Mouse (Mus musculus) lung, adult 2 months (tissue): ENCODE measurements at regions not wholly inside any gene's neighbourhood (a gene's known extent, or its start where the extent isn't known, plus 50 kb on each side); places are given as distances from the start of the nearest gene placed in this dataset.

Experiments used
- DNase-seq: peaks from one replicate; pipeline ENCODE4 v3.0.0; 2022
- H3K4me1 ChIP-seq: fragments of 200-500 bp; 2 replicates; pipeline ENCODE4 v1.6.1; 2011; ENCODE audit warnings: low read length; ENCODE audit not compliant: control insufficient read depth, insufficient read depth
- H3K4me3 ChIP-seq: fragments of 200-500 bp; replicated peaks from 2 replicates; pipeline ENCODE3; 2011; ENCODE audit warnings: low read depth, mild to moderate bottlenecking, control low read depth, low read length; ENCODE audit errors: extremely low read depth
- CTCF ChIP-seq: fragments of 200-500 bp; IDR thresholded peaks from 2 replicates; pipeline ENCODE4 v1.5.1; 2011; ENCODE audit warnings: mild to moderate bottlenecking, low read length, control low read depth; ENCODE audit not compliant: insufficient read depth
- POLR2A ChIP-seq: fragments of 200-500 bp; IDR thresholded peaks from 2 replicates; pipeline ENCODE4 v1.6.1; 2011; ENCODE audit warnings: low read depth, mild to moderate bottlenecking, control low read depth, low read length, borderline replicate concordance; ENCODE audit errors: extremely low read depth
- WGBS: fragments of 180-500 bp; shearing (Covaris S2); methylation state at CpG from one replicate; pipeline ENCODE4 v1.1.7; 2018; 5-methylcytosine and 5-hydroxymethylcytosine counted together

DNA sequence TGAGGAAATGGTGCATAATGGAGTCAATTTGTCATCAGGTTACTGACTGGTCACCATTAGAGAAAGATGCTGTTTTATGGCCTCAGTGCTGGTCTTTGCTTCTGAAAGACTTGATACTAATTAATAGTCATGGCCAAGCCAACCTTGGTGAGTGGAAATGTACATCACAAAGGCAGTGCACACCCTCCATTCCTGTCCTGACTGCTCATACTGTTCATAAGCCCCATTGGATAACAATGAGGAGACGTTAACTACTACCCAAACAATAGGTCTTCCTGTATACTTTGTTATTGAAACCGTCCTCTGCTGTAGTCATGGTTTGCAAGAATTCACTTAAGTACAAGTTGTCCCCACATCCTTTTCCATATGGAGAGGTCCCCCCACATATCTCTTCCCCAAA lies 605.8 kb upstream of the Slc35b3 start:
- no peaks in the 10 kb centered on the region for H3K4me1 ChIP-seq
- no peak for DNase-seq
- no peak overlapping the region for H3K4me3 ChIP-seq
- no peak for TF ChIP-seq POLR2A
- no peak for TF ChIP-seq CTCF
- 57% methylated on average over 2 of the region's 2 CpGs for WGBS

DNA sequence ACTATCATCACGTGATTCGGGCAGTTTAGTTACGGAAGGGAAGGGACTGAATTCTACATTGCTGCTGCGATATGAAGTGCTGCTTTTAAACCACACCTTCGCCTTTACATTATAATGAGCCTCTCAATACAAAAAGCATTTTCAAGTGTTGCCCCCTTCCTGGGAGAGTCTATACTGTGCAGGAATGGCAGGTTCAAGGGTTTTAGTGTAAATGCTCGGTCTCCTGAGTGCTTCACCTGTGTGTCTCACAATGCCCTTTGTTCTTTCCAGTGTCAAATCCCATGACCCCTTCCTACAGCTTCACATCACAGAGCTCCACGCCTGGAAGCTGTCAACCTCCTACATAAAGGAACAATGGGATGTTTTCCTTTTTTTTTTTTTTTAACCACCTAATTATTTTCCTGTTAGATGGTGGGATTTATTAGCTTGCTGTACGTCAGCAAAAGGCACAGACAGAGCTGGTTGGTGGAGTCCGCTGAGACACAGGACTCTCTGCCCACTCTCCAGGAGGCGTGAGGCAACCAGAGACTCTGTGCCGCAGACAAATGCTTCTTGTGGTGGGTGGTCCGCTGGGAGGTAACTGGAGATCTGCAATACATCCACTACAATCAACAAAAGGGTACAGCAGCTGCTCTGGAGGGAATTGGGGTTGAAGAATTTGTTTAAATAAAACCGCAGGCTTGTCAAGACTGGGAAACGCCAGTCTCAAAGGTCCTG lies 577.2 kb upstream of the Slc35b3 start:
- 40% methylated on average over 14 of the region's 14 CpGs for WGBS
- DNase-seq, result no peak
- no peak for TF ChIP-seq CTCF
- no peak for TF ChIP-seq POLR2A

DNA sequence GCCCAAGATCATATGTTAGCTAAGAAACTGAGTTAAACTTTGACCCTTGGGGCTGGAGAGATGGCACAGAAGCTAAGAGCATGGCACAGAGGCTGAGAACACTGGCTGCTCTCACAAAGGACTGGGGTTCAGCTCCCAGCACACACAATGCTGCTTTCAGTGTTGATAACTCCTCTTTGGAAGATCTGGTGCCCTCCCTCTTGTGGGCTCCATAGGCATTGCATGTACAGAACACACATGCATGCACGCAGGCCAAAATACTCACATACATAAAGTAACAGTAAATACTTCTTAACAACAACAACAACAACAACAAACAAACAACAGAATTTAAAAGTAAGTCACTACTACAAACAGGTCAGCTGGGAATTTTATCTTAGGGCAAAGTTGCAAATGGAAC lies 565.8 kb upstream of the Slc35b3 start:
- Histone ChIP-seq H3K4me1 (no peaks in the 10 kb centered on the region), H3K4me3 (no peak overlapping the region)
- WGBS, result 83% methylated on average over 1 of the region's 1 CpGs
- TF ChIP-seq CTCF (0 out of 2 replicates have a peak, but pooled peaks have one; percentile 10), POLR2A (no peak)
- DNase-seq, result no peak

More for the DNA sequence above, 577.2 kb upstream of the Slc35b3 start:
- no peak overlapping the region for H3K4me3 ChIP-seq
- no peaks in the 10 kb centered on the region for H3K4me1 ChIP-seq

DNA sequence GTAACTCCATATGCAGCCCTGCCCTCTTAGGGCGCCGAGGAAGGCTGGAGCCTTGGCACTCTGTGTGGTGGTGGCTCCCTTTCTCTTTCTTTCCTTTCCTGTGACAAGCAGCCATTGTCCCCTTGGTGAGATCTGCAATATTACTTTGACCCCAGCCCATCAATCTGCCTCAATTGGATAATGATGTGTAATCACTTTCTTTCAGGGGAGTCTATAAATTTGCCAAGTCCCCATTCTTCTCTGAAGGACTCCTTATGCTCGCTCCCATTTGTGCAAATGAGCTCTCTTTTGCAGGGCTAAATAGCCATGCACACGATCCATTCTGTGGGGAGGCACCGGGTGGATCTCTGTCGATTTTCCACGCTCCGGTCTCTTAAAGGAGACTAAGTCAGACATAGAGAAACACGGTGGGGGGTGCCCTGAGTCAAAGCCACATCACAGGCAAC lies 563.2 kb upstream of the Slc35b3 start:
- Histone ChIP-seq H3K4me3 (no peak overlapping the region), H3K4me1 (no peaks in the 10 kb centered on the region)
- no peak for DNase-seq
- TF ChIP-seq CTCF (no peak), POLR2A (no peak)
- WGBS, result 80% methylated on average over 9 of the region's 9 CpGs

DNA sequence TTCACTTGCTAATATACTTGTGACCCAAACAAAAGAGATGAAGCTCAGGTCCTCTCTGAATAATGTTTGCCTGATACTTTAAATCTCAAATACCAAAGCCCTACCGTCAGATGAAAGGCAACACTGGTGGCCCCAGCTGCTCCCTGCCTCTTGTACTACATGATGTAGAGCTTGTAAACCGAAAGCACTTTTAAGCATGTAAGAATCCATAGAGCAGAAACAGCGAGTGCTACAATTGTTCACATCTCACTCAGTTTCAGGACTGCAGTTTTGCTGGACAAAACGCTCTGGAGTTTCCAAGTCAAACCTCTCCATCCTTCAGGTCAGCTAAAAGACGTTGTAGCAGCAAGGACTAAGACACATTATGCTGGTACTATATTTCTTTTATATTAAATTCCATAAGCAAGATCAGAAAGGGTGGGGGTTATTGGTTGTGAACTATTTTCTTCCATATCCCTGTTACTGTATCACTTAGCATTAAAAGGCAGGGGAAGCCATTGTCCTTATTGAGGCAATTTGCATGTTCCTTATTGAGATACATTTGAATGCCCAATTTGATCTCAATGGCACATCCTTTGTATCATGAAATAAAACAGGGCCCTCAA lies 562.7 kb upstream of the Slc35b3 start:
- Histone ChIP-seq H3K4me1 (no peaks in the 10 kb centered on the region), H3K4me3 (no peak overlapping the region)
- TF ChIP-seq CTCF (no peak), POLR2A (no peak)
- no peak for DNase-seq
- 68% methylated on average over 5 of the region's 5 CpGs for WGBS

DNA sequence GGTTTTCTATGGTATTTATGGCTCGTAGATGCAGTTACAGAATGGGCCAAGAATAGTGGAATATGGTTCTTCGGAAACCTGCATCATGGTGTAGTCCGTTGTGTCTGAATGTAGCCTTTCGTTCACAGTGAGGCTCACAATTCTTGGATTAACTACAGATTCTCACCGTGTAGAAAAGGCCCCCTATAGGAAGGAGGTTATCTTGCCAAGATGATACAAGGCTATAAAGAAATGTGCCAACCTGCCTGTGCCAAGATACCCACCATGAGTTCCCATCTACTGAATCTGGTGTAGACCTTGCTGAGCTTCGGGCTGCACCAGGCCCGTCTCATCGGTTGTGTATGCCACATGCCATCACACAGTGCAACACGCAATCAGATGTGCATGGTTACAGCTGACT lies 560.2 kb upstream of the Slc35b3 start:
- no peak for DNase-seq
- Histone ChIP-seq H3K4me1 (no peaks in the 10 kb centered on the region), H3K4me3 (no peak overlapping the region)
- WGBS, result 92% methylated on average over 9 of the region's 9 CpGs
- TF ChIP-seq POLR2A, result no peak
- TF ChIP-seq CTCF, result no peak

DNA sequence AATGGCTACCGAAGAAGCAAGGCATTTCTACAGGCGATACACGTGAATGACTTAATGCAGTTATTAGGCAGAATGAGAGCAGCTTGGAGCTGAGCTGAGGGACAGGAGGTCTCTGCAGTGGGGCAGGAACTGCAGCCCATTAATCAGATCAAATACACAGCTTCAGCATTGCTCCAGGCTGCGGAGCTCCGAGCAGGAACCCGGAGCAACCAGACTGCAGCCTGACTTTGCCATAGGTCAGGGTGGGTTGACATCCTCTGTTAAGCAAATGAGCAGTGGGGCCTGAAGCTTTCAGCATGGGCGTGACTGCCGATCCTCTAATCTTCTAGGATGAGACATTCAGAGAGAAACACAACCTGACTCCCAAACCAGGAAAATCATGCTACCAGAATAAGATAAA lies 555.4 kb upstream of the Slc35b3 start:
- TF ChIP-seq POLR2A (no peak), CTCF (no peak)
- DNase-seq, result no peak
- 44% methylated on average over 8 of the region's 8 CpGs for WGBS
- Histone ChIP-seq H3K4me1 (no peaks in the 10 kb centered on the region), H3K4me3 (no peak overlapping the region)

DNA sequence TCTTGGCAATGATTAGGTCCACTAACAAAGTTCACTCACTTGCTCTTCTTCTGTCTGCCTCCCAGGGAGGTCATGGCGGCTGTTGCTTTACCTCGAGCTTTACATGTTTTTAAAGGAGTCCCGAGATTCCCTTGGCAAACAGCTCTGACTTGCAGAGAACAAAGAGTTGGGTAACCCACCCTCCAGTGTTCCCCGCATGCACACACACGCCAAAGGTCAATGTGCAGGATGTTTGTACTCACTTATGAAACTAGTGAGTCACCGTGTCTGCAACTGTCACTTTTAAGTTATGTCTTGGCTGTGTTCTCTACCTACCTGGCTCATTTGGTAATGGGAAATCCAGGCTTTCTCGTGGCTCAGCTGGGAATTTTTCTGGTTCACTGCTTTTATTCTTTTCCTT lies 529.1 kb upstream of the Slc35b3 start:
- 41% methylated on average over 7 of the region's 7 CpGs for WGBS
- no peaks in the 10 kb centered on the region for H3K4me1 ChIP-seq
- DNase-seq, result no peak
- TF ChIP-seq POLR2A (no peak), CTCF (no peak)
- no peak overlapping the region for H3K4me3 ChIP-seq

DNA sequence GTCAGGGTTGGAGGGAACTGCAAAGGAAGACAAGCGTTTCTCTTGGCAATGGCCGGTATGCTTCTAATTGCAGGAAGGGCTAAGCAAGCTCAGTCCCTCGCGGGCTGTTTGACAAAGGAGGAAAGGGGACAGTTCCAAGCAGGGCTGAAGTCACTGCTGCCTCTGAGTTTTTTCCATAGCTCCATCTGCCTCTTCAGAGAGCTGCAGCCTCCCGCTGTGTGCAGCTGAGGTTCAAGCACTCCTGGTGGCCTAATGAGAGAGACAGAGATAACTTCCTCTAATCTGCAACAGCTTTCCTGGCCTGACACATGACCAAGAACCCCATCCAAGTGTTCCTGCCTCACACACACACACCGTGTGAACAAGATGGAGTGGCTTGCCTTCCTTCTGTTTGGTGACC lies 511.9 kb upstream of the Slc35b3 start:
- DNase-seq, result no peak
- TF ChIP-seq CTCF (no peak), POLR2A (no peak)
- 44% methylated on average over 6 of the region's 6 CpGs for WGBS
- Histone ChIP-seq H3K4me3 (no peak overlapping the region), H3K4me1 (no peaks in the 10 kb centered on the region)

DNA sequence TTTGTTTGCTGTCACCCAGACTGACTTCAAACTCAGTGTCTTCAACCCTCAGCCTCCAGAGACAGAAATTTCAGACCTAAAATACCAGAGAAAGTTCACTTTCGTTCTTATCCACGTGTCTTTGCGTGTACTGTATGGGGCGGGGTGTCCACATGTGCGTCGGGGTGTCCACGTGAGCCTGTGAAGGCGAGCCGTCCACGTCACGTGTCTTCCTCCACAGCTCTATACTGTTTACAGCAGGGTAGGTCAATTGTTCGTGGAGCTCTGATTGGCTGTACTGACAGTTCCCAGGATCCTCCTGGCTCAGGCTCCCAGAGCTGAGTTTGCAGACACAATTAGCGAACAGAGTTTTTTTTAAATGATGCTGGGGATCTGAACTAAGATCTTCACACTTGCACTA lies 481.1 kb upstream of the Slc35b3 start:
- no peak for DNase-seq
- Histone ChIP-seq H3K4me3 (no peak overlapping the region), H3K4me1 (no peaks in the 10 kb centered on the region)
- 88% methylated on average over 13 of the region's 13 CpGs for WGBS
- TF ChIP-seq POLR2A (no peak), CTCF (no peak)
